Comparison of ENCODE assay signal across 8 mouse cellular contexts in the genomic region with DNA sequence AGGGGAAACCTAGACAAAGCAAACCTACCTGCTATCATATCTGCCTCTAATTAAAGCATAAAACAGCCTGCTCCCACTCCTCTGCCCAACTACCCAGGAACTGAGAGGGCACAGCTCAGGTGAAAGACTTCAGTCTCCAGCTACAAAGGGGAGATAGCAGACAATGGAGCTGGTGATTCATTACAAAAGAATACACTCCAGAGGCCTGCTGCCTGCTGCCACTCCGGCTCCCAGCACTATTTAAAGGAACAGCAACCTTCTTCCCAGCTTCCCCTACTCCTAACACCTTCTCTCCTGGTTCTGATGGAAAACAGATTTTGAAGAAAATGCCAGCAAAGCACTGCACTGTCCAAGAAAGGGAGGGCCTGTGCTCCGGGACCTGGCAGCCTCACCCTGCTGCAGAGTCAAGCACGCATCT.
DNase-seq lines count a peak whose midpoint lies in the region; ATAC-seq and TF ChIP-seq lines count a peak whose summit lies in the region.

No protein-coding gene starts in this region.

- WGBS in heart, embryonic 13.5 days: 5% methylated on average over 3 of the region's 3 CpGs
- WGBS in liver, embryonic 13.5 days (ENCODE audit: insufficient replicate concordance): 54% methylated on average over 3 of the region's 3 CpGs
- 5% methylated on average over 3 of the region's 3 CpGs for WGBS in olfactory bulb, adult 2 months

- peaks cover 86% of the 10 kb centered on the region for H3K79me2 ChIP-seq in C2C12 (ENCODE audit: control insufficient read depth, insufficient read depth)

- H3ac ChIP-seq in C2C12 (ENCODE audit: control insufficient read depth, insufficient read length, low read depth): peak overlapping the region; percentile 87

- peak overlapping the region; percentile 82 for H3K4me2 ChIP-seq in heart, embryonic 13.5 days
- peak overlapping the region; percentile 49 for H3K4me2 ChIP-seq in liver, embryonic 13.5 days

- H3K4me3 ChIP-seq in C2C12 (ENCODE audit: insufficient read depth, poor library complexity, severe bottlenecking): peak overlapping the region; percentile 52
- H3K4me3 ChIP-seq in heart, embryonic 13.5 days: peak overlapping the region; percentile 79
- H3K4me3 ChIP-seq in liver, embryonic 13.5 days (replicated peaks): no peak overlapping the region; the same call in 1 of the 2 replicates
- peak overlapping the region; percentile 38 for H3K4me3 ChIP-seq in olfactory bulb, adult 2 months (ENCODE audit: insufficient read depth, low read depth, low read length)

- ATAC-seq in heart, embryonic 13.5 days (ENCODE audit: extremely low read depth, insufficient number of reproducible peaks, low FRiP score, low TSS enrichment): no peak
- no peak for ATAC-seq in liver, embryonic 13.5 days (ENCODE audit: low read depth)

- peaks cover 66% of the 10 kb centered on the region for H3K4me1 ChIP-seq in heart, embryonic 13.5 days
- H3K4me1 ChIP-seq in liver, embryonic 13.5 days (replicated peaks): peaks cover 28% of the 10 kb centered on the region
- peaks cover 34% of the 10 kb centered on the region for H3K4me1 ChIP-seq in olfactory bulb, adult 2 months (ENCODE audit: control insufficient read depth, insufficient read depth, low read length)

- H3K9ac ChIP-seq in heart, embryonic 13.5 days: peak overlapping the region; percentile 93
- H3K9ac ChIP-seq in liver, embryonic 13.5 days: 0 out of 2 replicates have a peak overlapping the region, but pooled peaks have one; percentile 13

- H3K27ac ChIP-seq in heart, embryonic 13.5 days (replicated peaks): peak overlapping the region; percentile 96
- peak overlapping the region; percentile 75 for H3K27ac ChIP-seq in liver, embryonic 13.5 days
- peak overlapping the region; percentile 94 for H3K27ac ChIP-seq in olfactory bulb, adult 2 months (ENCODE audit: insufficient read depth, low read depth, low read length)

- H3K36me3 ChIP-seq in C2C12 (ENCODE audit: control insufficient read depth, insufficient read depth): peaks cover 39% of the 10 kb centered on the region
- H3K36me3 ChIP-seq in heart, embryonic 13.5 days: peaks cover 6% of the 10 kb centered on the region
- H3K36me3 ChIP-seq in liver, embryonic 13.5 days: no peaks in the 10 kb centered on the region

- no peaks in the 10 kb centered on the region for H3K9me3 ChIP-seq in heart, embryonic 13.5 days
- H3K9me3 ChIP-seq in liver, embryonic 13.5 days (replicated peaks): no peaks in the 10 kb centered on the region

- no peaks in the 10 kb centered on the region for H3K27me3 ChIP-seq in C2C12 (ENCODE audit: control insufficient read depth, insufficient read depth, insufficient read length)
- H3K27me3 ChIP-seq in heart, embryonic 13.5 days (replicated peaks): no peaks in the 10 kb centered on the region
- no peaks in the 10 kb centered on the region for H3K27me3 ChIP-seq in liver, embryonic 13.5 days

- no peak for TF ChIP-seq POLR2A in olfactory bulb, adult 2 months (IDR thresholded peaks at IDR 0.05; ENCODE audit: insufficient read depth, low read depth, low read length)

- peaks cover 76% of the 10 kb centered on the region for H3K79me3 ChIP-seq in C2C12 (ENCODE audit: low read depth)

- no peak for TF ChIP-seq CTCF in C2C12 (IDR thresholded peaks at IDR 0.05; ENCODE audit: control insufficient read depth, insufficient read depth, insufficient read length)
- TF ChIP-seq CTCF in olfactory bulb, adult 2 months (IDR thresholded peaks at IDR 0.05; ENCODE audit: insufficient read depth, low read depth, low read length): no peak

- peak; percentile 39 to 85 for DNase-seq in adrenal gland, adult (ENCODE audit: inconsistent age in 2 of 2, low spot score in 1 of 2)
- no peak for DNase-seq in adrenal gland, postnatal 4 days (ENCODE audit: low spot score in 2 of 2)
- peak; percentile 40 for DNase-seq in embryo, embryonic 9.5 days (ENCODE audit: extremely low spot score)
- no peak for DNase-seq in liver, embryonic 13.5 days
- DNase-seq in left cerebral cortex, adult 9 months (ENCODE audit: low spot score in 2 of 2): no peak

TF ChIP-seq in C2C12, 6 proteins besides CTCF, POLR2A, EP300 and RAD21:
- no peak for TF ChIP-seq MYOD1 (IDR thresholded peaks at IDR 0.05; ENCODE audit: control insufficient read depth, insufficient read length, low read depth)
- peak; percentile 57 for TF ChIP-seq MAX (IDR thresholded peaks at IDR 0.05)
- TF ChIP-seq CEBPB (IDR thresholded peaks at IDR 0.05; ENCODE audit: low read depth): no peak
- TF ChIP-seq USF1 (IDR thresholded peaks at IDR 0.05; ENCODE audit: low read depth): no peak
- peak; percentile 21 for TF ChIP-seq FOSL1 (IDR thresholded peaks at IDR 0.05; ENCODE audit: insufficient read depth, low read length, poor library complexity, severe bottlenecking)
- no peak for TF ChIP-seq MYOG (IDR thresholded peaks at IDR 0.05; ENCODE audit: control insufficient read depth, extremely low read depth, insufficient read length)

Comparison
In these comparisons a context has a peak if more than half of its experiments do, and no peak if none do; other contexts are left out.
1. DNase-seq: peak in adrenal gland, adult (2 of 2) and embryo, embryonic 9.5 days (single experiment); none in adrenal gland, postnatal 4 days (0 of 2), liver, embryonic 13.5 days (single experiment) and left cerebral cortex, adult 9 months (0 of 2).
2. Peak in every context shown above with its lines, with median percentiles within 50 percentile points of each other: H3K27ac ChIP-seq.